Mouse (Mus musculus) stomach, embryonic 15.5 days (tissue): ENCODE measurements around the gene Mtmr14. TPM values are rescaled to one million over a fixed set of nuclear protein-coding genes. Genes with fewer than 3 reads are reported as not detected.

ENCODE experiments used
- ATAC-seq: fragments of 200-750 bp; cut with Nextera tagmentation; 2 replicates; pipeline ENCODE4 v1.8.0; 2017; ENCODE audit warnings: low read depth, moderate number of reproducible peaks, moderate TSS enrichment; ENCODE audit not compliant: insufficient read depth, low FRiP score
- H3K27ac ChIP-seq: fragments of 300-500 bp; sonication (generic); 2 replicates; pipeline ENCODE4 v1.5.1; 2015; ENCODE audit warnings: mild to moderate bottlenecking, inconsistent platforms
- H3K27me3 ChIP-seq: fragments of 300-500 bp; sonication (generic); replicated peaks from 2 replicates; pipeline ENCODE4 v1.6.1; 2015; ENCODE audit warnings: inconsistent platforms
- H3K36me3 ChIP-seq: fragments of 300-500 bp; sonication (generic); 2 replicates; pipeline ENCODE4 v1.6.1; 2015; ENCODE audit warnings: inconsistent platforms
- H3K4me1 ChIP-seq: fragments of 300-500 bp; sonication (generic); 2 replicates; pipeline ENCODE4 v1.6.1; 2015; ENCODE audit warnings: inconsistent platforms
- H3K4me2 ChIP-seq: fragments of 300-500 bp; sonication (generic); 2 replicates; pipeline ENCODE4 v1.6.1; 2015; ENCODE audit warnings: mild to moderate bottlenecking, inconsistent platforms
- H3K4me3 ChIP-seq: fragments of 300-500 bp; sonication (generic); replicated peaks from 2 replicates; pipeline ENCODE4 v1.5.1; 2015; ENCODE audit warnings: inconsistent platforms
- H3K9ac ChIP-seq: fragments of 300-500 bp; sonication (generic); 2 replicates; pipeline ENCODE4 v1.6.1; 2015; ENCODE audit warnings: inconsistent platforms
- H3K9me3 ChIP-seq: fragments of 300-500 bp; sonication (generic); 2 replicates; pipeline ENCODE4 v1.6.1; 2016; ENCODE audit warnings: inconsistent platforms
- WGBS: fragments of 180-500 bp; shearing (Covaris S2); methylation state at CpG from one replicate; pipeline ENCODE4 v1.1.7; 2015; 5-methylcytosine and 5-hydroxymethylcytosine counted together
- polyA plus RNA-seq: library from polyadenylated mRNA; unstranded; fragments of >200 nt; fragmentation: Nextera tagmentation; extraction: Ambion mirVana; gene quantifications from 2 replicates; pipeline ENCODE4 v1.2.1, GENCODE M21; 2015

The Mtmr14 gene
- polyA plus RNA-seq, 1 experiment from 2014 or later, result 34.3 TPM

- Histone ChIP-seq H3K27ac (no peak within 1 kb of the TSS), H3K9ac (no peak within 1 kb of the TSS), H3K36me3 (0 out of 2 replicates have a peak, but pooled peaks cover 6% of the 10 kb centered on the region), H3K4me3 (peak within 1 kb of the TSS; percentile 16; the same call in 1 of the 2 replicates), H3K4me1 (peaks cover 7% of the 10 kb centered on the region), H3K4me2 (peak within 1 kb of the TSS; percentile 40), H3K9me3 (no peaks in the 10 kb centered on the region), H3K27me3 (peaks cover 37% of the 10 kb centered on the region)
- 2% methylated on average over 37 of the region's 37 CpGs for WGBS
- ATAC-seq, result peak; percentile 64
Measured at GRCm38 (mm10) chr6:113282101-113282802, 44.6 kb downstream of the Mtmr14 start, which contains the start of gene Cpne9. Gene Cpne9 (plus strand): TSS chr6:113282307.

- Histone ChIP-seq H3K4me3 (0 out of 2 replicates have a peak overlapping the region, but pooled peaks have one; percentile 0), H3K9ac (no peak overlapping the region), H3K4me1 (peaks cover 7% of the 10 kb centered on the region), H3K4me2 (peak overlapping the region; percentile 40; the same call in 1 of the 2 replicates), H3K27me3 (peaks cover 37% of the 10 kb centered on the region), H3K36me3 (0 out of 2 replicates have a peak, but pooled peaks cover 3% of the 10 kb centered on the region), H3K27ac (no peak overlapping the region), H3K9me3 (no peaks in the 10 kb centered on the region)
- ATAC-seq, result no peak
- 2% methylated on average over 22 of the region's 22 CpGs for WGBS
Measured at GRCm38 (mm10) chr6:113282969-113283368, 45.3 kb downstream of the Mtmr14 start.

DNA sequence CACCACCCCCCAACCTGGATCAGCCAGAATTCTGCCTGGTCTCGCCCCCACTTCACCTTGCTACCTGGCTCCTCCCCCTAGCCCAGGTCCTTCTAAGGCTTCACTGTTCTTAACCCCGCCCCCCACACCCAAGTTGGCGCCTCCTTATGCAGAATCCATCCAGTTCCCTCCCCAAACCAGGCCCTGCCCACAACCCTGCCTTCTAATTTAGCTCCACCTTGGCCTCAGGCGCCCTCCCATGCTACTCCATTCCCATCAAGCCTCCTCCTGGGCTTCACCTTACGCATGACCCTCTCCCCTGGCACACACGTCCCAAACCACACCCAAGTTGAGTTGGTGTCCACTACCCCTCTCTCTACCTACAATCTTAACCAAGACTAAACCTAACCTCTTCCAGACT lies 45.9 kb downstream of the Mtmr14 start:
- ATAC-seq, result 0 out of 2 replicates have a peak, but pooled peaks have one; percentile 28
- H3K27ac ChIP-seq, result no peak overlapping the region
- H3K9me3 ChIP-seq, result no peaks in the 10 kb centered on the region
- H3K4me2 ChIP-seq, result peak overlapping the region; percentile 40; the same call in 1 of the 2 replicates
- no peak overlapping the region for H3K4me3 ChIP-seq
- no peaks in the 10 kb centered on the region for H3K36me3 ChIP-seq
- peaks cover 37% of the 10 kb centered on the region for H3K27me3 ChIP-seq
- 16% methylated on average over 6 of the region's 6 CpGs for WGBS
- no peak overlapping the region for H3K9ac ChIP-seq
- peaks cover 7% of the 10 kb centered on the region for H3K4me1 ChIP-seq

GRCm38 (mm10) chr6:113284931-113285330 lies 47.3 kb downstream of the Mtmr14 start:
- no peaks in the 10 kb centered on the region for H3K36me3 ChIP-seq
- no peaks in the 10 kb centered on the region for H3K9me3 ChIP-seq
- H3K9ac ChIP-seq, result no peak overlapping the region
- no peak for ATAC-seq
- no peak overlapping the region for H3K4me2 ChIP-seq
- no peak overlapping the region for H3K27ac ChIP-seq
- 68% methylated on average over 3 of the region's 3 CpGs for WGBS
- H3K4me3 ChIP-seq, result no peak overlapping the region
- H3K4me1 ChIP-seq, result peaks cover 7% of the 10 kb centered on the region
- peaks cover 37% of the 10 kb centered on the region for H3K27me3 ChIP-seq

DNA sequence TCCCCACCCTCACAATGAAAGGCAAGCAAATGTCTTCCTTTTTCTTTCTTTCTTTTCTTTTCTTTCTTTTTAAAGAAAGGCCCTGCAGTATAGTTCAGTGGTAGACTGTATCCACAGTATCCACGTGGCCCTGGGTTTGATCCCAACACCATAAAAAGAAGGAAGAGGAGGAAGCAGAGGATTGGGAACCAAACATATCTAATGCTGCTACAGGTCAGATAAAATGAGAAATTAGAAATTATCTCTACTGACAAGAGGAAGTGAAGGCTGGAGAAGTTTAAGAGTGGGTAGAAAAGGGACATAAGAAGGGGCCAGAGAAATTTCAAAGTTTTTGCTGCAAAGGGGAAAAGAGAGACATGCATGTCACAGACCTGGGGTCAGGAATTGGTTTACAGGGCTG lies 48.7 kb downstream of the Mtmr14 start:
- no peak overlapping the region for H3K9ac ChIP-seq
- H3K4me3 ChIP-seq, result no peak overlapping the region
- peaks cover 7% of the 10 kb centered on the region for H3K4me1 ChIP-seq
- H3K27me3 ChIP-seq, result peaks cover 37% of the 10 kb centered on the region
- ATAC-seq, result no peak
- H3K4me2 ChIP-seq, result no peak overlapping the region
- 48% methylated on average over 1 of the region's 1 CpGs for WGBS
- no peak overlapping the region for H3K27ac ChIP-seq
- no peaks in the 10 kb centered on the region for H3K36me3 ChIP-seq
- no peaks in the 10 kb centered on the region for H3K9me3 ChIP-seq

DNA sequence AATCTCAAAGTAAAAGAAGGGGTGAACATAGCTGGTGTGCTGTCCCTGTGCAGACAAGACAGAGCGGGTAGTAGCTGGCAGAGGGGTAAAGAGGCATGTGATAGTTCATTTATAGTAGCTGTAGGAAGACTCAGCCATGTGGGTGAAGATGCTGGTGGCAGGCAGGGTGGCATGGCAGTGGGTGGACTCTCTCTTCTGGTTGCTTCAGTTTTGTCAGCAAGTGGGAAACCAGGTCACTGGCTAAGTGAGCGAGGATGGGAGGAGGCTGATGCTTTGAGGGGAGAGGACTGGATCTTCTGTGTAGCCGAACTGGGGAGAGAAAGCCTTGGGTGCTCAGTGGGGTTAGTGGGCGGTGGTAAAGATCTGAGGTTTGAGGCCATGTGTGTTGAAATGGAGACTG lies 49.6 kb downstream of the Mtmr14 start:
- H3K4me1 ChIP-seq, result peaks cover 5% of the 10 kb centered on the region
- H3K36me3 ChIP-seq, result no peaks in the 10 kb centered on the region
- no peak overlapping the region for H3K9ac ChIP-seq
- no peak overlapping the region for H3K4me3 ChIP-seq
- peaks cover 30% of the 10 kb centered on the region for H3K27me3 ChIP-seq
- WGBS, result 63% methylated on average over 4 of the region's 4 CpGs
- no peak overlapping the region for H3K4me2 ChIP-seq
- H3K27ac ChIP-seq, result no peak overlapping the region
- no peaks in the 10 kb centered on the region for H3K9me3 ChIP-seq
- ATAC-seq, result no peak

DNA sequence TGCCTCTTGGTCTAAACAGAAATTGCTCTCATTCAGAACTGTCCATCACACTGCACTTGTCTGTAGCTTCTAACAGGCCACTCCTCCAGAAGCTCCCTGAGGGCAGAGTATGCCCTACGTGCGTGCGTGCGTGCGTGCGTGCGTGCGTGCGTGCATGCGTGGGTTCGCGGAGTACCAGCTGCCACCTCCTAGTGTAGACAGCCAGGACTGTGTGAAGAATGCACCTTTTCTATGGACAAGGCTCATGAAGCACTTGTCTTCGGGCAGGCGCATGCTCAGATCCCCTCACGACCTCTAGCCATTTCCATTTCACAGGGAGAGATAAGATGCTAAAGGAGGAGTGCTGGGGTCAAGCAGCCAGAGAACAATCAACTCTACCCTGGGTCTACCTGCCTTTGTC lies 51.7 kb downstream of the Mtmr14 start:
- Histone ChIP-seq H3K36me3 (no peaks in the 10 kb centered on the region), H3K9ac (no peak overlapping the region)
- 92% methylated on average over 15 of the region's 15 CpGs for WGBS

GRCm38 (mm10) chr6:113290346-113290745 lies 52.7 kb downstream of the Mtmr14 start:
- WGBS, result 69% methylated on average over 6 of the region's 6 CpGs

More for the DNA sequence above, 51.7 kb downstream of the Mtmr14 start:
- Histone ChIP-seq H3K27ac (no peak overlapping the region), H3K4me3 (no peak overlapping the region), H3K4me1 (no peaks in the 10 kb centered on the region), H3K9me3 (no peaks in the 10 kb centered on the region), H3K4me2 (no peak overlapping the region), H3K27me3 (peaks cover 10% of the 10 kb centered on the region)
- ATAC-seq, result no peak

GRCm38 (mm10) chr6:113292938-113293337 lies 55.3 kb downstream of the Mtmr14 start:
- H3K9ac ChIP-seq, result no peak overlapping the region
- H3K4me1 ChIP-seq, result no peaks in the 10 kb centered on the region
- WGBS, result 67% methylated on average over 5 of the region's 5 CpGs
- H3K36me3 ChIP-seq, result no peaks in the 10 kb centered on the region
- H3K4me3 ChIP-seq, result no peak overlapping the region
- no peak for ATAC-seq
- H3K9me3 ChIP-seq, result no peaks in the 10 kb centered on the region
- no peak overlapping the region for H3K27ac ChIP-seq
- no peak overlapping the region for H3K4me2 ChIP-seq
- no peaks in the 10 kb centered on the region for H3K27me3 ChIP-seq

More at GRCm38 (mm10) chr6:113290346-113290745, 52.7 kb downstream of the Mtmr14 start:
- no peaks in the 10 kb centered on the region for H3K27me3 ChIP-seq
- no peak overlapping the region for H3K27ac ChIP-seq
- no peak overlapping the region for H3K4me2 ChIP-seq
- H3K9me3 ChIP-seq, result no peaks in the 10 kb centered on the region
- ATAC-seq, result no peak
- H3K9ac ChIP-seq, result no peak overlapping the region
- no peaks in the 10 kb centered on the region for H3K4me1 ChIP-seq
- no peaks in the 10 kb centered on the region for H3K36me3 ChIP-seq
- H3K4me3 ChIP-seq, result no peak overlapping the region

GRCm38 (mm10) chr6:113296046-113296445 lies 58.4 kb downstream of the Mtmr14 start:
- H3K4me3 ChIP-seq, result no peak overlapping the region
- H3K9ac ChIP-seq, result no peak overlapping the region
- no peaks in the 10 kb centered on the region for H3K9me3 ChIP-seq
- H3K27me3 ChIP-seq, result no peaks in the 10 kb centered on the region
- H3K27ac ChIP-seq, result no peak overlapping the region
- no peaks in the 10 kb centered on the region for H3K36me3 ChIP-seq
- WGBS, result 74% methylated on average over 2 of the region's 2 CpGs
- no peak overlapping the region for H3K4me2 ChIP-seq
- no peak for ATAC-seq
- no peaks in the 10 kb centered on the region for H3K4me1 ChIP-seq

- H3K4me3 ChIP-seq, result no peak overlapping the region
- no peaks in the 10 kb centered on the region for H3K4me1 ChIP-seq
- H3K36me3 ChIP-seq, result no peaks in the 10 kb centered on the region
- H3K27me3 ChIP-seq, result no peaks in the 10 kb centered on the region
- no peak for ATAC-seq
- no peaks in the 10 kb centered on the region for H3K9me3 ChIP-seq
- no peak overlapping the region for H3K27ac ChIP-seq
- H3K9ac ChIP-seq, result no peak overlapping the region
- WGBS, result 61% methylated on average over 4 of the region's 4 CpGs
- H3K4me2 ChIP-seq, result no peak overlapping the region
Measured at GRCm38 (mm10) chr6:113296639-113297038, 59.0 kb downstream of the Mtmr14 start.

GRCm38 (mm10) chr6:113301350-113301749 lies 63.7 kb downstream of the Mtmr14 start:
- H3K27ac ChIP-seq, result no peak overlapping the region
- no peaks in the 10 kb centered on the region for H3K36me3 ChIP-seq
- H3K9ac ChIP-seq, result no peak overlapping the region
- ATAC-seq, result no peak
- no peak overlapping the region for H3K4me3 ChIP-seq
- no peaks in the 10 kb centered on the region for H3K27me3 ChIP-seq
- H3K4me1 ChIP-seq, result peaks cover 5% of the 10 kb centered on the region
- 76% methylated on average over 5 of the region's 5 CpGs for WGBS
- no peaks in the 10 kb centered on the region for H3K9me3 ChIP-seq
- no peak overlapping the region for H3K4me2 ChIP-seq
